Mouse (Mus musculus) myocyte (in vitro differentiated cells): ENCODE measurements around the gene Fam57a. TPM values are rescaled to one million over a fixed set of nuclear protein-coding genes. Genes with fewer than 3 reads are reported as not detected.

Experiments
- H3K27me3 ChIP-seq: one replicate; pipeline ENCODE4 v1.6.1; 2011; ENCODE audit not compliant: control insufficient read depth, insufficient read depth, insufficient read length
- H3K36me3 ChIP-seq: one replicate; pipeline ENCODE4 v1.6.1; 2011; ENCODE audit not compliant: control insufficient read depth, insufficient read depth
- H3K4me2 ChIP-seq: one replicate; pipeline ENCODE4 v1.6.1; 2011; ENCODE audit warnings: low read depth, control low read depth
- H3K4me3 ChIP-seq: one replicate; pipeline ENCODE4 v1.5.1; 2011; ENCODE audit warnings: mild to moderate bottlenecking, control low read depth, moderate library complexity
- H3K79me2 ChIP-seq: one replicate; pipeline ENCODE4 v1.6.1; 2011; ENCODE audit not compliant: control insufficient read depth, insufficient read depth
- H3ac ChIP-seq: one replicate; pipeline ENCODE4 v1.6.1; 2011; ENCODE audit not compliant: control insufficient read depth, insufficient read length
- CEBPB ChIP-seq: IDR thresholded peaks from 2 replicates; pipeline ENCODE4 v1.6.1; 2011; ENCODE audit warnings: mild to moderate bottlenecking, moderate library complexity; ENCODE audit not compliant: poor library complexity, insufficient read depth, severe bottlenecking
- E2F4 ChIP-seq: IDR thresholded peaks from one replicate; pipeline ENCODE4 v1.6.1; 2011; ENCODE audit warnings: mild to moderate bottlenecking, control low read depth, moderate library complexity; ENCODE audit not compliant: insufficient read depth
- MAX ChIP-seq: IDR thresholded peaks from one replicate; pipeline ENCODE4 v1.6.1; 2011; ENCODE audit warnings: low read depth, mild to moderate bottlenecking, control low read depth
- MYOD1 ChIP-seq, 3 experiments: IDR thresholded peaks; one replicate each; pipeline ENCODE4 v1.6.1; 2011; ENCODE audit warnings: control low read depth in 2 of 3, low read depth in 2 of 3, mild to moderate bottlenecking in 2 of 3, moderate library complexity in 1 of 3; ENCODE audit not compliant: insufficient read length in 2 of 3, control insufficient read depth in 1 of 3
- MYOG ChIP-seq, 3 experiments: IDR thresholded peaks; one replicate each; pipeline ENCODE4 v1.6.1; 2011; ENCODE audit warnings: control low read depth in 2 of 3, low read depth in 2 of 3, mild to moderate bottlenecking in 2 of 3; ENCODE audit not compliant: insufficient read length in 2 of 3, control insufficient read depth in 1 of 3, insufficient read depth in 1 of 3
- POLR2A ChIP-seq: IDR thresholded peaks from one replicate; pipeline ENCODE4 v1.6.1; 2011; ENCODE audit warnings: low read depth, mild to moderate bottlenecking, control low read depth, moderate library complexity; ENCODE audit not compliant: insufficient read length
- POLR2AphosphoS2 ChIP-seq: IDR thresholded peaks from one replicate; pipeline ENCODE4 v1.6.1; 2011; ENCODE audit warnings: low read depth, control low read depth; ENCODE audit not compliant: insufficient read length
- REST ChIP-seq: IDR thresholded peaks from one replicate; pipeline ENCODE4 v1.6.1; 2011; ENCODE audit warnings: mild to moderate bottlenecking, control low read depth, moderate library complexity; ENCODE audit not compliant: insufficient read depth, insufficient read length
- SRF ChIP-seq: IDR thresholded peaks from one replicate; pipeline ENCODE4 v1.6.1; 2011; ENCODE audit warnings: low read depth; ENCODE audit not compliant: control insufficient read depth, insufficient read length
- TCF12 ChIP-seq: IDR thresholded peaks from one replicate; pipeline ENCODE4 v1.6.1; 2011; ENCODE audit warnings: mild to moderate bottlenecking, control low read depth; ENCODE audit not compliant: poor library complexity, insufficient read depth, severe bottlenecking
- TCF3 ChIP-seq: IDR thresholded peaks from one replicate; pipeline ENCODE4 v1.6.1; 2011; ENCODE audit warnings: low read depth, control low read depth; ENCODE audit not compliant: insufficient read length
- USF1 ChIP-seq: IDR thresholded peaks from one replicate; pipeline ENCODE4 v1.6.1; 2011; ENCODE audit warnings: low read depth, mild to moderate bottlenecking, control low read depth, moderate library complexity
- polyA plus RNA-seq: library from polyadenylated mRNA; unstranded; fragments of >200 nt; fragmentation: generic; extraction: Trizol; gene quantifications from one replicate; pipeline ENCODE4 v1.2.1, GENCODE M21; 2012; ENCODE audit warnings: missing spikeins

Gene Fam57a
- polyA plus RNA-seq, 1 experiment, result 10.0 TPM

DNA sequence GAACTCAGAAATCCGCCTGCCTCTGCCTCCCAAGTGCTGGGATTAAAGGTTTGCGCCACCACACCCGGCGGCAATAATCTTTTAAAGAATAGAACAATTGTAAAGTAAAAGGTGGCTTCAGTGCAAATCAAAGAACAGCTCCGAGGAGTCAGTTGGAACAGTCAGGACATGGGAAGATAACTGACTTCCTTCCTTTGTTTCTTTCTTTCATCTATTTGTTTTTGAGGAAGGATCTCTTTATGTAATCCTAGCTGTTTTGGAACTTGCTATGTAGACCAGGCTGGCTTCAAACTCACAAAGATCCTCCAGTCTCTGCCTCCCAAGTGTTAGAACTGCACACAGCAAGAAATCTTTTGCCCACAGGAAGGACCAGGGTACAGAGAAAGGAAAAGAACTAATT is 45.2 kb downstream of the Fam57a start:
- Histone ChIP-seq H3K27me3 (no peaks in the 10 kb centered on the region), H3K36me3 (peaks cover 4% of the 10 kb centered on the region), H3K4me3 (no peak overlapping the region), H3K4me2 (no peak overlapping the region), H3ac (no peak overlapping the region), H3K79me2 (no peaks in the 10 kb centered on the region)
- TF ChIP-seq POLR2AphosphoS2, result no peak
- no peak for TF ChIP-seq USF1
- no peak for TF ChIP-seq E2F4
- TF ChIP-seq REST, result no peak
- TF ChIP-seq MAX, result no peak
- no peak for TF ChIP-seq POLR2A
- no peak for TF ChIP-seq CEBPB
- TF ChIP-seq TCF3, result no peak
- no peak for TF ChIP-seq SRF

DNA sequence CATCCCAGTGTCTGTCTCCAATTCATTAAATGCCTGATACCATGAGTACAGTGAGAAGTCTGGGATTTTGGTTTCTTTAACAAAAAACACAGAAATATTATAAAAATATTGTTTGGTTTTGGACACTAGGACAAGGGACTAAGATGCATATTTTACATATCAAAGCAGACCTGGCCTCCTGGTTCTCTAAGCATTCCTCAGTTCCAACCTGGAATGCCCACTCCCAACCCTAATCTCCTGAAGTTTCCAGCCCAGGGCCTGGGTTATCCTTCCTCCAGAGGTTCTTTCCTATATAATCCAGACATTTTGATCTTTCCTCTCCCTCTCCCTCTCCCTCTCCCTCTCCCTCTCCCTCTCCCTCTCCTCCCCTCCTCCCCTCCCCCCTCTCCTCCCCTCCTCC is 45.6 kb downstream of the Fam57a start:
- Histone ChIP-seq H3K27me3 (no peaks in the 10 kb centered on the region), H3K4me2 (no peak overlapping the region), H3K36me3 (peaks cover 4% of the 10 kb centered on the region), H3ac (no peak overlapping the region), H3K79me2 (no peaks in the 10 kb centered on the region), H3K4me3 (no peak overlapping the region)
- no peak for TF ChIP-seq POLR2A
- TF ChIP-seq TCF3, result no peak
- no peak for TF ChIP-seq POLR2AphosphoS2
- no peak for TF ChIP-seq SRF
- no peak for TF ChIP-seq CEBPB
- no peak for TF ChIP-seq REST
- no peak for TF ChIP-seq MAX
- no peak for TF ChIP-seq USF1
- no peak for TF ChIP-seq TCF12
- TF ChIP-seq E2F4, result no peak
- no peak for TF ChIP-seq MYOG (IDR thresholded peaks at IDR 0.05; ENCODE audit: control insufficient read depth in 1 of 3, insufficient read depth in 1 of 3, insufficient read length in 2 of 3, low read depth in 2 of 3)
- no peak for TF ChIP-seq MYOD1 (IDR thresholded peaks at IDR 0.05; ENCODE audit: control insufficient read depth in 1 of 3, insufficient read length in 2 of 3, low read depth in 2 of 3)

DNA sequence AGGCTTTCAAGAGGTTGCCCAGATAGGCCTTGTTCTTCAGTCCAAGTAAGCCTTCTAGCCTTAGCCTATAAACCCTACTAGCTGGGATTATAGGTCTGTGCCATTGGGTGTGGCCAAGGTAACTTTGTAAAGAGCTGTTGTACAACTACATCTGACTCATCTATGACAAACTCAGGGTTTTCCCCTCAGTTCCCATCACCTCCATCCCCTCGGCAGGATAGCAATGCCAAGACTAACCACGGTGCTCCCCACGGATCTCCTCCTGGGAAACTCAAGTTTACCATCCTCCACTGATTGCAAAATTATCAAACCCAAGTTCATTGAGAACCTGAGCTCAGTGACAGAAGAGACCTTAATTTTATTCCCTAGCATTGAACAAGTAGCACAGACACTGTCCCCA is 56.7 kb downstream of the Fam57a start:
- H3K4me3 ChIP-seq, result no peak overlapping the region
- no peaks in the 10 kb centered on the region for H3K79me2 ChIP-seq
- H3K27me3 ChIP-seq, result no peaks in the 10 kb centered on the region
- TF ChIP-seq REST (no peak), MYOG (IDR thresholded peaks at IDR 0.05; ENCODE audit: control insufficient read depth in 1 of 3, insufficient read depth in 1 of 3, insufficient read length in 2 of 3, low read depth in 2 of 3) (no peak), E2F4 (no peak), CEBPB (no peak), TCF3 (no peak), USF1 (no peak), TCF12 (no peak)
- H3K4me2 ChIP-seq, result no peak overlapping the region
- H3K36me3 ChIP-seq, result peaks cover 18% of the 10 kb centered on the region
- H3ac ChIP-seq, result no peak overlapping the region

DNA sequence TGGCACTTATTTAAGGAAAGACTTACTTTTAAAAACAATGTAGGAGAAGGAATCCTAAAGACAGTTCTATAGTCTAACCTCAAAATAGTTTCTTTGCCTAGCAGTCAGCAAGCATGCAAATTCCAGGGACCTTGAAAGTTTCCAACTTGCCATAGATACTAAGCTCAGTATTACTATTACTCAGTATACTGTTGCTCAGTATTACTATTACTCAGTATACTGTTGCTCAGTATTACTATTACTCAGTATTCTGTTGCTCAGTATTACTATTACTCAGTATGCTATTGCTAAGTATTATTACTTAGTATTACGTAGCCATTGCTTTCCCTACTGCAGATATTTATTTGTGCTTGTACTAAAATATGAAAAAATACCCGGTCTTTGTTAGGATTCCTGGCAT is 60.3 kb downstream of the Fam57a start:
- Histone ChIP-seq H3ac (no peak overlapping the region), H3K4me2 (no peak overlapping the region), H3K27me3 (no peaks in the 10 kb centered on the region), H3K79me2 (peaks cover 20% of the 10 kb centered on the region), H3K4me3 (no peak overlapping the region), H3K36me3 (no peaks in the 10 kb centered on the region)
- TF ChIP-seq SRF (no peak), POLR2AphosphoS2 (no peak), CEBPB (no peak), POLR2A (no peak), USF1 (no peak), MAX (no peak), REST (no peak), MYOD1 (IDR thresholded peaks at IDR 0.05; ENCODE audit: control insufficient read depth in 1 of 3, insufficient read length in 2 of 3, low read depth in 2 of 3) (no peak), TCF3 (no peak), E2F4 (no peak), MYOG (IDR thresholded peaks at IDR 0.05; ENCODE audit: control insufficient read depth in 1 of 3, insufficient read depth in 1 of 3, insufficient read length in 2 of 3, low read depth in 2 of 3) (no peak), TCF12 (no peak)
